Mouse (Mus musculus): ENCODE measurements around the gene Spopl.
"Not testable (repeated sequence)": the region's sequence is repeated elsewhere in the genome, so short reads cannot be mapped to it uniquely, and the experiment has no call there.

GRCm38 (mm10) chr2:23527717-23528116 lies 44.2 kb downstream of the Spopl start:
- TF ChIP-seq POLR2A (IDR thresholded peaks at IDR 0.05; ENCODE audit: borderline replicate concordance, extremely low read depth, low read depth, low read length); CTCF (IDR thresholded peaks at IDR 0.05; ENCODE audit: insufficient read depth, low read length): not testable (repeated sequence)

Data from lung, adult 2 months (tissue).